Mouse (Mus musculus): Measurements from ENCODE around the gene Gm17949. TPM values are rescaled to one million over a fixed set of nuclear protein-coding genes. Genes with fewer than 3 reads are reported as not detected.

Gm17949 gene
- polyA plus RNA-seq, 1 experiment from 2014 or later: 0.38 TPM

DNA sequence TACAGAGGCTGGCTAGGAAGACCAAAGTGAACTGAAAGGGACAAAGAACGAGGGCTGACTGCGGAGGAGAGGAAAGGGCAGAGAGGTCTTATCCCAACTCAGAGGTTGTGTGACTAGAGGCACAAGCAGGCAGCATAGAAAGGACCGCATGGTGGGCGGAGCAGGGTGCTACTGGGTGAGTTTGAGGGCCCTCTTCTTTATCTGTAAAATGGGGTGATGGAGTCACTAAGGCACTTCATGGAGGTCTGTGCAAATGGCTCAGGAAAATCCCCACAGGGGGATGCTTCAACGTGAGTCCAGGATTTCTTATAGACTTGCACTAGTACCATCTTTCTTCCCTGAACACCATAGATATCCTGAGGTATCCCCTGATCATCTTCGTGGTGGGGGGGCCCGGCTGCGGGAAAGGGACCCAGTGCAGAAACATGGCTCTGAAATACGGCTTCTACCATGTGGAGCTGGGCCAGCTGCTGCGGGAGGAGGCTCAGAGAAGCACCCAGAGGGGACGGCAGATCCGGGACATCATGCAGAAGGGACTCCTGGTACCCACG lies 1.1 kb downstream of the Gm17949 start:
- Histone ChIP-seq H3K4me2 (ENCODE audit: low read length) (peak overlapping the region; percentile 91), H3K36me3 (ENCODE audit: insufficient read depth, low read length) (peaks cover 11% of the 10 kb centered on the region; the same call in 1 of the 2 replicates), H3K9ac (ENCODE audit: low read depth, low read length) (peak overlapping the region; percentile 78; the same call in 1 of the 2 replicates), H3K27ac (peak overlapping the region; percentile 91), H3K4me3 (replicated peaks; ENCODE audit: low read depth, low read length) (peak overlapping the region; percentile 59), H3K4me1 (replicated peaks; ENCODE audit: insufficient read depth, low read length) (peaks cover 10% of the 10 kb centered on the region; the same call in 1 of the 2 replicates), H3K9me3 (replicated peaks; ENCODE audit: low read length) (no peaks in the 10 kb centered on the region), H3K27me3 (ENCODE audit: insufficient read depth, low read length) (no peaks in the 10 kb centered on the region)
- no peak for DNase-seq (ENCODE audit: low spot score)
- TF ChIP-seq CTCF (IDR thresholded peaks at IDR 0.05; ENCODE audit: low read depth): no peak
- no peak for ATAC-seq (replicated peaks; ENCODE audit: low FRiP score, low read depth)
- 59% methylated on average over 13 of the region's 13 CpGs for WGBS

DNA sequence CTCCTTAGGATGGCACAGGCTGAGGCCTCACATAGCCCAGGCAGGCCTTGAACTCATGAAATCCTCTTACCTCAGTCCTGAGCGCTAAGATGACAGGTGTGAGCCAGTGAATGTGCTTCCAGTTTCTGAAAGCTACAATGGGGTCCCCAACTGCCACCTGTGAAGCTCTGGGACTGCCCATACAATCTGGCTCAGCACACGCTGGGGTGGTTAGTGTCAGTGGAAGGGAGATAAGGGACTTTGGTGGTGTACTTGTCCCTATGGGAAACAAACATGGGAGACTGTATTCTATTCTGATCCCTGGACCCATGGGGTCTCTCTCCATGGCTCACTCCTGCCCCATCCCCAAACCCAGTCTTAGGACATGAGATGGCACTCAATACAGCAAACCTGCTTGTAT lies 8.4 kb downstream of the Gm17949 start:
- TF ChIP-seq CTCF (IDR thresholded peaks at IDR 0.05; ENCODE audit: low read depth): no peak
- Histone ChIP-seq H3K9ac (ENCODE audit: low read depth, low read length) (no peak overlapping the region), H3K4me1 (replicated peaks; ENCODE audit: insufficient read depth, low read length) (no peaks in the 10 kb centered on the region), H3K9me3 (replicated peaks; ENCODE audit: low read length) (no peaks in the 10 kb centered on the region), H3K4me2 (ENCODE audit: low read length) (no peak overlapping the region), H3K27me3 (ENCODE audit: insufficient read depth, low read length) (no peaks in the 10 kb centered on the region), H3K4me3 (replicated peaks; ENCODE audit: low read depth, low read length) (no peak overlapping the region), H3K27ac (no peak overlapping the region), H3K36me3 (ENCODE audit: insufficient read depth, low read length) (peaks cover 40% of the 10 kb centered on the region)
- 79% methylated on average over 2 of the region's 2 CpGs for WGBS
- ATAC-seq (replicated peaks; ENCODE audit: low FRiP score, low read depth) (no peak; the same call in 1 of the 2 replicates), DNase-seq (ENCODE audit: low spot score) (no peak)

DNA sequence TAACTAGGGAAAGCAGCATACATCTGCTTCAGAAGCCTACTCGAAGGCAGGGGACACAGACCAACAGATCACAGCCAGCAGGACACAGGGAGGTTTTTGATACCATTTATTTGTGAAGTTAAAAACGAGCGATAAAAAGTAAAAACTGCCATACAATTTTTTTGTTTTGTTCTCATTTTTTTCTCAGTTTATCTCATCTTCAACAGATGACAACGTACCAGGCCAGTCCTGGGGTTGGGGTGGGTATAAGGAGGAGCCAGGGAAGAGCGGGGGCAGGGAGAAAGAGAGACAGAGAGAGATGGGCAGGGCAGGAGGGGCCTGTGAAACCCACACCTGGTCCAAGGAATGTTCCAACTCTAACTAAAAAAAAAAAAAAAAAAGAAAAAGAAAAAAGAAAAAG lies 9.7 kb downstream of the Gm17949 start:
- DNase-seq (ENCODE audit: low spot score): no peak
- Histone ChIP-seq H3K36me3 (ENCODE audit: insufficient read depth, low read length) (peaks cover 52% of the 10 kb centered on the region), H3K9me3 (replicated peaks; ENCODE audit: low read length) (no peaks in the 10 kb centered on the region), H3K27ac (no peak overlapping the region), H3K27me3 (ENCODE audit: insufficient read depth, low read length) (no peaks in the 10 kb centered on the region), H3K4me2 (ENCODE audit: low read length) (no peak overlapping the region), H3K9ac (ENCODE audit: low read depth, low read length) (no peak overlapping the region), H3K4me3 (replicated peaks; ENCODE audit: low read depth, low read length) (no peak overlapping the region), H3K4me1 (replicated peaks; ENCODE audit: insufficient read depth, low read length) (no peaks in the 10 kb centered on the region)
- no peak for ATAC-seq (replicated peaks; ENCODE audit: low FRiP score, low read depth)
- 92% methylated on average over 5 of the region's 5 CpGs for WGBS
- TF ChIP-seq CTCF (IDR thresholded peaks at IDR 0.05; ENCODE audit: low read depth): no peak

DNA sequence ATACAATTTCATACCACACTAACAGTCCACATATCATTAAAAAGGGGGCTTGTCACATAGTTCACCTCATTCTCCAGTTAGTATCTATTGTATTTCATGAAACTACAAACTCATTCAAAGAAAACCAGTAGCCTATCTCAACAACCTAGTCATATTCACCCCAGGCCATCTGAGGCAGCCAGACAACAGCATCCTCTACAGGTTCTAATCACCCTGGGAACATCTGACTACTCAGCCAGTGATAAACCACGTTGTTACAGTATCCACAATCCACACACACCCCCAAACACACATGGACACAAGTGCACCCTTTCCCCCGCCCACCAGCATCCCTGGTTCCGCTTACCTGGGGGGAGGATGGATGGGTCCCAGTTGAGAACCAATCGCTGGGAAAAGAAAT lies 16.2 kb downstream of the Gm17949 start:
- Histone ChIP-seq H3K27ac (no peak overlapping the region), H3K9ac (ENCODE audit: low read depth, low read length) (no peak overlapping the region), H3K4me3 (replicated peaks; ENCODE audit: low read depth, low read length) (no peak overlapping the region), H3K4me2 (ENCODE audit: low read length) (no peak overlapping the region), H3K27me3 (ENCODE audit: insufficient read depth, low read length) (no peaks in the 10 kb centered on the region), H3K36me3 (ENCODE audit: insufficient read depth, low read length) (peaks cover 54% of the 10 kb centered on the region), H3K4me1 (replicated peaks; ENCODE audit: insufficient read depth, low read length) (peaks cover 12% of the 10 kb centered on the region; the same call in 1 of the 2 replicates), H3K9me3 (replicated peaks; ENCODE audit: low read length) (no peaks in the 10 kb centered on the region)
- no peak for DNase-seq (ENCODE audit: low spot score)
- WGBS: 89% methylated on average over 4 of the region's 4 CpGs
- TF ChIP-seq CTCF (IDR thresholded peaks at IDR 0.05; ENCODE audit: low read depth): no peak
- no peak for ATAC-seq (replicated peaks; ENCODE audit: low FRiP score, low read depth)

DNA sequence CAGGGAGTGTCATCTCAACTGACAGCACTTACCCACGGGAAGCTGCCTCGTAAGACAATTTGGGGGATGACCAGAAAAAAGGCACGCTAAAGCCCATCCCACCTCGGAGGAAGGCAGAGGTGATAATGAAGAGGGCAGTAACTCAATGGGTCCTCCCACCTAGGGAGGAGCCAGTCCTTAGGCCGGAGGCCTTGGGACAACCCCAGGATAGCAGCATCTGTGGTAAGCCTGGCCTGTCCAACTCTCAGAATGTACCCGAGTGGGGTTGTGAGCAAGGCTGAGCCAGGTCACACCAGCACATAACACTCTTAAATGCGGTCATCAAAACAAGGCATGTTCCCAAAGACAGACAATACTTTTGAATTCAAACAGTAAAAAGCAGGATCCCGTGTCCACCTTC lies 18.4 kb downstream of the Gm17949 start:
- TF ChIP-seq CTCF (IDR thresholded peaks at IDR 0.05; ENCODE audit: low read depth): no peak
- Histone ChIP-seq H3K9me3 (replicated peaks; ENCODE audit: low read length) (no peaks in the 10 kb centered on the region), H3K4me1 (replicated peaks; ENCODE audit: insufficient read depth, low read length) (peaks cover 13% of the 10 kb centered on the region; the same call in 1 of the 2 replicates), H3K27me3 (ENCODE audit: insufficient read depth, low read length) (no peaks in the 10 kb centered on the region), H3K36me3 (ENCODE audit: insufficient read depth, low read length) (peaks cover 32% of the 10 kb centered on the region), H3K4me2 (ENCODE audit: low read length) (peak overlapping the region; percentile 89), H3K9ac (ENCODE audit: low read depth, low read length) (peak overlapping the region; percentile 99), H3K27ac (no peak overlapping the region), H3K4me3 (replicated peaks; ENCODE audit: low read depth, low read length) (peak overlapping the region; percentile 92)
- DNase-seq (ENCODE audit: low spot score) (no peak), ATAC-seq (replicated peaks; ENCODE audit: low FRiP score, low read depth) (no peak)
- 17% methylated on average over 8 of the region's 8 CpGs for WGBS

DNA sequence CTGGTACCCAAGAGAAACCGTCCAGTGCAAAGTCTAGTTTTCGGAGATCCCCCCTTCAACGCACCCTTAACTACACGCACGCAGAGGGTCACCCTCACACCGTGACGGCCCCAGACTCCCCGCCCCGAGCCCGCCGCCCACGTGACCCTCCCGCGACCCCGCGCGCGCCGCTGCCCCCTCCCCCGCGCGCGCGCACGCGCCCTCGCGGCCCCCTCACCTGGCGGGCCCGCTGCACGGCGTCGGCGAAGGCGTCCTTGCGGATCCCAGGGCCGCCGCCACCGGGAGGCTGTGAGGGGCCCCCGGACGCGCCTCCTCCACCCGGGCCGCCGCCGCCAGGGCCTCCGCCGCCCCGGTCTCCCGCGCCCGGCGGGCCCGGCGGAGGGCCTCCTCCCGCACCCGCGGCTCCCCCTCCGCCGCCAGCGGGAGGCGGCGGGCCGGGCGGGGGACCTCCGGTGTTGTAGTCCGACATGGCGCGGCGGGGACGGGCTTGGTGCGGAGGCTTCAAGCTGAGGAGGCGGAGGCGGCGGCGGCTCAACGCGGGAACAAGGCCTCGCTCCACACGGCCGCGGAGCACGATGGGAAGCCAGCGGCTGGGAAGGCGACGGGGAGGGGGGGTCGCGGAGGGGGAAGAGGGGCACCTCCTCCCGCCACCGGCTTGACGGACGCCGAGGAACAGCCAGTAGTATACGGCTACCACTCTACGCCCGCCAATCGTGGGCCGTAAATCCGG lies 19.8 kb downstream of the Gm17949 start, which contains the start of gene Khsrp:
Gene Khsrp, minus strand, starts transcription at position 592 of the 730 bp plus-strand sequence.
- Histone ChIP-seq H3K4me1 (replicated peaks; ENCODE audit: insufficient read depth, low read length) (peaks cover 13% of the 10 kb centered on the region; the same call in 1 of the 2 replicates), H3K36me3 (ENCODE audit: insufficient read depth, low read length) (peaks cover 20% of the 10 kb centered on the region; the same call in 1 of the 2 replicates), H3K27me3 (ENCODE audit: insufficient read depth, low read length) (no peaks in the 10 kb centered on the region), H3K9me3 (replicated peaks; ENCODE audit: low read length) (no peaks in the 10 kb centered on the region), H3K4me3 (replicated peaks; ENCODE audit: low read depth, low read length) (peak within 1 kb of the TSS; percentile 92), H3K9ac (ENCODE audit: low read depth, low read length) (peak within 1 kb of the TSS; percentile 99), H3K27ac (peak within 1 kb of the TSS; percentile 93), H3K4me2 (ENCODE audit: low read length) (peak within 1 kb of the TSS; percentile 89)
- DNase-seq (ENCODE audit: low spot score) (no peak), ATAC-seq (replicated peaks; ENCODE audit: low FRiP score, low read depth) (no peak)
- WGBS: under 1% methylated on average over 81 of the region's 99 CpGs
- no peak for TF ChIP-seq CTCF (IDR thresholded peaks at IDR 0.05; ENCODE audit: low read depth)
